ENCODE assay signal across 34 mouse cellular contexts in genomic region chr10:93097439-93097838, GRCm38 (mm10). TPM values are rescaled to one million over a fixed set of nuclear protein-coding genes. Genes with fewer than 3 reads are reported as not detected.
"Had no signal": no experiment of that assay in that cellular context is flagged by ENCODE, and none has a peak within 500 bp of the region (broad histone marks: within the 10 kb centered on the region; RNA-seq: fewer than 3 reads in every experiment).

No protein-coding gene starts in this region.

- H3K4me3 ChIP-seq: heart, embryonic 10.5 days; heart, embryonic 12.5 days; heart, embryonic 13.5 days; heart, embryonic 15.5 days; hindbrain, embryonic 10.5 days; hindbrain, embryonic 12.5 days; hindbrain, embryonic 13.5 days; hindbrain, embryonic 15.5 days; intestine, embryonic 15.5 days; kidney, embryonic 15.5 days; layer of hippocampus, adult 2 months had no signal

- H3K9me3 ChIP-seq: heart, embryonic 10.5 days; heart, embryonic 15.5 days; hindbrain, embryonic 10.5 days; hindbrain, embryonic 12.5 days; hindbrain, embryonic 13.5 days; hindbrain, embryonic 15.5 days; intestine, embryonic 15.5 days; kidney, embryonic 15.5 days had no signal

- H3K27ac ChIP-seq: heart, embryonic 10.5 days; heart, embryonic 13.5 days; heart, embryonic 15.5 days; hindbrain, embryonic 10.5 days; hindbrain, embryonic 12.5 days; hindbrain, embryonic 13.5 days; hindbrain, embryonic 14.5 days; hindbrain, embryonic 15.5 days; hindbrain, postnatal 0 days; intestine, embryonic 15.5 days; kidney, postnatal 0 days; layer of hippocampus, adult 2 months had no signal

- H3K4me2 ChIP-seq: heart, embryonic 11.5 days; heart, embryonic 12.5 days; heart, embryonic 13.5 days; heart, embryonic 15.5 days; hindbrain, embryonic 12.5 days; hindbrain, embryonic 13.5 days; hindbrain, embryonic 14.5 days; hindbrain, embryonic 15.5 days; intestine, embryonic 15.5 days; kidney, embryonic 15.5 days had no signal

- ATAC-seq: hindbrain, embryonic 16.5 days; hindbrain, postnatal 0 days; inflammation-experienced regulatory T-cells, adult 6 months; intestine, embryonic 15.5 days; intestine, embryonic 16.5 days; intestine, postnatal 0 days had no signal

- H3K27me3 ChIP-seq: heart, embryonic 12.5 days; heart, embryonic 13.5 days; heart, embryonic 15.5 days; hindbrain, embryonic 12.5 days; hindbrain, embryonic 13.5 days; hindbrain, embryonic 15.5 days; intestine, embryonic 15.5 days; kidney, embryonic 15.5 days had no signal

- H3K9ac ChIP-seq: heart, embryonic 12.5 days; heart, embryonic 13.5 days; heart, embryonic 15.5 days; hindbrain, embryonic 12.5 days; hindbrain, embryonic 13.5 days; hindbrain, embryonic 14.5 days; hindbrain, embryonic 15.5 days; intestine, embryonic 15.5 days; kidney, embryonic 15.5 days had no signal

- DNase-seq: heart, postnatal 10 days; heart, postnatal 36 days; heart, postnatal 4 days; kidney, adult 11 months; kidney, adult 18-20 months; kidney, adult 2 months; kidney, adult 8-10 months; kidney, adult 9 months; kidney, postnatal 10 days; kidney, postnatal 14 days; kidney, postnatal 25 days; kidney, postnatal 36 days; kidney, postnatal 4 days; layer of hippocampus, adult 9-11 months; layer of hippocampus, postnatal 36 days had no signal

- H3K36me3 ChIP-seq: heart, embryonic 10.5 days; heart, embryonic 12.5 days; heart, embryonic 13.5 days; heart, embryonic 15.5 days; hindbrain, embryonic 10.5 days; hindbrain, embryonic 12.5 days; hindbrain, embryonic 13.5 days; hindbrain, embryonic 15.5 days; intestine, embryonic 15.5 days; kidney, embryonic 15.5 days had no signal

- H3K4me1 ChIP-seq: heart, embryonic 10.5 days; heart, embryonic 12.5 days; hindbrain, embryonic 10.5 days; hindbrain, embryonic 12.5 days; hindbrain, embryonic 13.5 days; hindbrain, embryonic 15.5 days; intestine, embryonic 15.5 days; kidney, embryonic 15.5 days had no signal

RNA-seq across cellular contexts. Expression of gene Cfap54, which starts 16.0 kb away (rescaled TPM):
- polyA plus RNA-seq: intestine, postnatal 0 days had no signal
